Mouse (Mus musculus): Measurements from ENCODE around the gene Traf1.

- TF ChIP-seq CTCF (IDR thresholded peaks at IDR 0.05) (no peak), EP300 (IDR thresholded peaks at IDR 0.05) (no peak)
Observed at GRCm38 (mm10) chr2:34946046-34946445, 15.5 kb downstream of the Traf1 start.

Measured in lung, postnatal 0 days (tissue).